Comparison of ENCODE assay signal across 26 mouse cellular contexts in genomic region chr13:36513126-36513525, GRCm38 (mm10).
DNase-seq lines count a peak whose midpoint lies in the region; ATAC-seq lines count a peak whose summit lies in the region.
"Had no signal": no experiment of that assay in that cellular context is flagged by ENCODE, and none has a peak within 500 bp of the region (broad histone marks: within the 10 kb centered on the region; RNA-seq: fewer than 3 reads in every experiment).

No protein-coding gene starts in this region.

- no peaks in the 10 kb centered on the region for H3K9me3 ChIP-seq in hindbrain, embryonic 16.5 days (ENCODE audit: control insufficient read depth, low read length)
- H3K9me3 ChIP-seq: forebrain, embryonic 10.5 days; forebrain, embryonic 13.5 days; G1E; hindbrain, embryonic 12.5 days; hindbrain, embryonic 15.5 days had no signal

- peak; percentile 16 for DNase-seq in A20 (ENCODE audit: low read depth, low spot score)
- DNase-seq in yolk sac, embryonic 10.5 days (ENCODE audit: low spot score) = no peak
- DNase-seq in embryo, embryonic 9.5 days (ENCODE audit: extremely low spot score) = no peak
- no peak for DNase-seq in kidney, adult 18-20 months
- DNase-seq: adrenal gland, postnatal 10 days; adrenal gland, postnatal 36 days; cerebellum, adult 11 months; cerebellum, adult 2 months; cerebellum, adult 9-11 months; cerebellum, postnatal 25 days; embryo, embryonic 11 days; gastrocnemius, postnatal 14 days; heart, adult 11 months; kidney, adult 8-10 months had no signal

- no peak overlapping the region for H3K27ac ChIP-seq in hindbrain, embryonic 16.5 days (ENCODE audit: low read depth, low read length)
- H3K27ac ChIP-seq: forebrain, embryonic 10.5 days; forebrain, embryonic 13.5 days; hindbrain, embryonic 12.5 days; hindbrain, embryonic 15.5 days had no signal

- no peak overlapping the region for H3K4me2 ChIP-seq in hindbrain, embryonic 16.5 days (ENCODE audit: low read length)
- H3K4me2 ChIP-seq: forebrain, embryonic 13.5 days; heart, embryonic 11.5 days; hindbrain, embryonic 12.5 days; hindbrain, embryonic 15.5 days had no signal

- H3K4me3 ChIP-seq in hindbrain, embryonic 16.5 days (ENCODE audit: low read length) = no peak overlapping the region
- H3K4me3 ChIP-seq: forebrain, embryonic 10.5 days; forebrain, embryonic 13.5 days; hindbrain, embryonic 12.5 days; hindbrain, embryonic 15.5 days had no signal

- H3K9ac ChIP-seq in hindbrain, embryonic 16.5 days (ENCODE audit: low read depth, low read length) = no peak overlapping the region
- H3K9ac ChIP-seq: forebrain, embryonic 13.5 days; hindbrain, embryonic 12.5 days; hindbrain, embryonic 15.5 days had no signal

- WGBS in hindbrain, embryonic 16.5 days = 82% methylated on average over 1 of the region's 1 CpGs

- no peaks in the 10 kb centered on the region for H3K27me3 ChIP-seq in hindbrain, embryonic 16.5 days (replicated peaks; ENCODE audit: control insufficient read depth, insufficient read depth, low read length)
- H3K27me3 ChIP-seq: forebrain, embryonic 13.5 days; hindbrain, embryonic 12.5 days; hindbrain, embryonic 15.5 days; Patski had no signal

- ATAC-seq in CD4-positive, CD25-positive, alpha-beta regulatory T cell, adult 4 months = peak; percentile 80
- peak; percentile 65 for ATAC-seq in activated CD4-positive, CD25-positive, alpha-beta regulatory T cell, adult 4 months
- ATAC-seq in hindbrain, embryonic 16.5 days = no peak
- ATAC-seq: forebrain, embryonic 13.5 days; forebrain, embryonic 16.5 days; intestine, postnatal 0 days; Patski had no signal

- no peaks in the 10 kb centered on the region for H3K36me3 ChIP-seq in hindbrain, embryonic 16.5 days (ENCODE audit: control insufficient read depth, insufficient read depth, low read length)
- H3K36me3 ChIP-seq: forebrain, embryonic 10.5 days; hindbrain, embryonic 12.5 days; hindbrain, embryonic 15.5 days had no signal

- H3K4me1 ChIP-seq in hindbrain, embryonic 16.5 days (ENCODE audit: control insufficient read depth, insufficient read depth, low read depth, low read length) = peaks cover 6% of the 10 kb centered on the region
